Mouse (Mus musculus) lung, postnatal 0 days (tissue): ENCODE data around the gene Vegfb.

Source experiments
- CTCF ChIP-seq: IDR thresholded peaks from 2 replicates; pipeline ENCODE4 v1.5.1; 2016; ENCODE audit warnings: antibody characterized with exemption, mild to moderate bottlenecking
- EP300 ChIP-seq: IDR thresholded peaks from 2 replicates; pipeline ENCODE4 v1.6.1; 2016; ENCODE audit warnings: antibody characterized with exemption, mild to moderate bottlenecking, control low read depth

- TF ChIP-seq CTCF: peak; percentile 74
- no peak for TF ChIP-seq EP300
Measured at GRCm38 (mm10) chr19:6954046-6954445, 33.4 kb downstream of the Vegfb start.
